Mouse (Mus musculus) activated CD4-positive, CD25-positive, alpha-beta regulatory T cell, adult 9 weeks (primary cell): ENCODE results near the gene Plcxd2. TPM values are rescaled to one million over a fixed set of nuclear protein-coding genes. Genes with fewer than 3 reads are reported as not detected.

ENCODE experiments used
- polyA plus RNA-seq: library from polyadenylated mRNA; unstranded; fragments of 100-300 nt; shearing (Covaris generic); gene quantifications from one replicate; pipeline ENCODE4 v1.2.1, GENCODE M21; 2017

Gene Plcxd2
- 19.2 TPM for polyA plus RNA-seq

GRCm38 (mm10) chr16:46010153-46010905 is at the start of gene Plcxd2:
Gene Plcxd2, minus strand, starts transcription at chr16:46010218.

GRCm38 (mm10) chr16:45953394-45953793 is 56.6 kb downstream of the Plcxd2 start, which contains the start of gene Phldb2:
Gene Phldb2, minus strand, starts transcription at chr16:45953598.

Other genes with a start within 250 kb of the Plcxd2 start
- 0.20 TPM for gene Phldb2, start 56.6 kb downstream of the Plcxd2 start, polyA plus RNA-seq
- gene Cd96, start 110.0 kb upstream of the Plcxd2 start, polyA plus RNA-seq: 247 TPM
- 10.0 TPM for gene Gm4737, start 144.9 kb upstream of the Plcxd2 start, polyA plus RNA-seq